Mouse (Mus musculus) forebrain, embryonic 13.5 days (tissue): ENCODE results near the gene Itch. TPM values are rescaled to one million over a fixed set of nuclear protein-coding genes. Genes with fewer than 3 reads are reported as not detected.

ENCODE experiments used
- ATAC-seq: fragments of 200-750 bp; cut with Nextera tagmentation; 2 replicates; pipeline ENCODE4 v1.8.0; 2017
- H3K27ac ChIP-seq: fragments of 300-500 bp; sonication (generic); 2 replicates; pipeline ENCODE4 v1.5.1; 2015; ENCODE audit warnings: inconsistent platforms, mild to moderate bottlenecking, moderate library complexity
- H3K27me3 ChIP-seq: fragments of 300-500 bp; sonication (generic); 2 replicates; pipeline ENCODE4 v1.6.1; 2015; ENCODE audit warnings: mild to moderate bottlenecking, inconsistent platforms
- H3K36me3 ChIP-seq: fragments of 300-500 bp; sonication (generic); 2 replicates; pipeline ENCODE4 v1.6.1; 2015; ENCODE audit warnings: mild to moderate bottlenecking, inconsistent platforms; ENCODE audit not compliant: poor library complexity, severe bottlenecking
- H3K4me1 ChIP-seq: fragments of 300-500 bp; sonication (generic); 2 replicates; pipeline ENCODE4 v1.6.1; 2015; ENCODE audit warnings: inconsistent platforms
- H3K4me2 ChIP-seq: fragments of 300-500 bp; sonication (generic); 2 replicates; pipeline ENCODE4 v1.6.1; 2015; ENCODE audit warnings: inconsistent platforms, mild to moderate bottlenecking, moderate library complexity
- H3K4me3 ChIP-seq: fragments of 300-500 bp; sonication (generic); 2 replicates; pipeline ENCODE4 v1.5.1; 2015; ENCODE audit warnings: mild to moderate bottlenecking, inconsistent platforms
- H3K9ac ChIP-seq: fragments of 300-500 bp; sonication (generic); 2 replicates; pipeline ENCODE4 v1.6.1; 2015; ENCODE audit warnings: mild to moderate bottlenecking, inconsistent platforms
- H3K9me3 ChIP-seq: fragments of 300-500 bp; sonication (generic); replicated peaks from 2 replicates; pipeline ENCODE4 v1.6.1; 2016; ENCODE audit warnings: inconsistent platforms
- WGBS: fragments of 180-500 bp; shearing (Covaris S2); methylation state at CpG from one replicate; pipeline ENCODE4 v1.1.7; 2015; 5-methylcytosine and 5-hydroxymethylcytosine counted together
- polyA plus RNA-seq: library from polyadenylated mRNA; unstranded; fragments of >200 nt; fragmentation: Nextera tagmentation; extraction: Ambion mirVana; gene quantifications from 2 replicates; pipeline ENCODE4 v1.2.1, GENCODE M21; 2015

The Itch gene
- polyA plus RNA-seq, 1 experiment from 2014 or later = 53.2 TPM

DNA sequence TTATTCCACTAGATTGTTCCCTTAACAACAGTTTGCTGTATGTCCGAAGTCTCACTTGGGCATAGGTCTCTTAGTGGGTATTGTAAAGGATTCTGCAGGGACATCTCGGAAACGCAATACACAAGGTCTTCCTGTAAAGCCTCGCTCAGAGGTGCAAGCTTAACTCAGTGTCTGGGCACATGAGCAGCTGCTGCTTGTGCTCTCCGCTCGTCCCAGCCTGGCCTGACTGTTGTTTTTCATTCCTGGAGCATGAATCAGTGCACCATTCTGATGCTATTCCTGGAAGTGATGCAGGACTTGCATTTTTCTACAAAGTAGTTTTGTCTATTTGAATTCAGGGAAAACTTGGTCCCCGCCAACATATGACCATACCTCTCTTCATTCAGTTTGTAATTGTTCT, 91.4 kb downstream of the Itch start:
- 93% methylated on average over 7 of the region's 7 CpGs for WGBS
- H3K36me3 ChIP-seq = peaks cover 77% of the 10 kb centered on the region

DNA sequence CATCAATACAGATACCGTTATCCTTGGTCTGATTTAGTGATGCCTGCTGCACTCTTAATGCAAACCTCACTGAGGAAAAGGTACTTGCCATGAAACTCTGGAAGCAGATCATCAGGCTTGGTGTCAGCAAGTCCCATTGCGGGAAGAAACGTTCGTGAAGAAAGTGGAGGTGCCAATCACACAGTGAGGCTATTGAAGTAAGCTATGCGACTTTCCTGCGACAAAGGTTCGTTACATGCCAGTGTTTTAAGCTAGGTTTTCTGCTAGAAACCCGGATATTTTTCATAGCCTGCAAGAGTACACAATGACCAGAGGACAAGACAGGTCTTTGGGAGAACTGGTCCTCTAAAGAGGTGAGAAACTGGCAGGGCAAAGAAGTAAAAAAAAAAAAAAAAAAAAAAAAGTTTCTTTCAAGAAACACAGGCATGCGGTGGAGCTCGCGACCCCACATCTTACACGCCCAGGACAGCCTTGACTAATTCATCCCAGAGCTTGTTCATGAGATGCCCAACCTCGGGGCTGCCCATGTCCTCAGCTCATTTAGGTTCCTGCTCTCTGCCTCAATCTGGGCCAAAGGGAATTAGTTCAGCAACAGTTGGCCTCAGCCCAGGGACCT, 102.5 kb downstream of the Itch start:
- WGBS = 4% methylated on average over 13 of the region's 13 CpGs
- peak; percentile 92 for ATAC-seq
- Histone ChIP-seq H3K4me3 (peak overlapping the region; percentile 90), H3K27ac (peak overlapping the region; percentile 87), H3K4me2 (peak overlapping the region; percentile 95), H3K36me3 (0 out of 2 replicates have a peak, but pooled peaks cover 2% of the 10 kb centered on the region), H3K9me3 (no peaks in the 10 kb centered on the region), H3K27me3 (no peaks in the 10 kb centered on the region), H3K4me1 (peaks cover 30% of the 10 kb centered on the region), H3K9ac (peak overlapping the region; percentile 90)

More for the DNA sequence above, 91.4 kb downstream of the Itch start:
- H3K4me1 ChIP-seq = no peaks in the 10 kb centered on the region
- no peak overlapping the region for H3K4me2 ChIP-seq
- H3K27me3 ChIP-seq = no peaks in the 10 kb centered on the region
- H3K4me3 ChIP-seq = no peak overlapping the region
- H3K27ac ChIP-seq = no peak overlapping the region
- H3K9ac ChIP-seq = no peak overlapping the region
- no peaks in the 10 kb centered on the region for H3K9me3 ChIP-seq
- no peak for ATAC-seq

DNA sequence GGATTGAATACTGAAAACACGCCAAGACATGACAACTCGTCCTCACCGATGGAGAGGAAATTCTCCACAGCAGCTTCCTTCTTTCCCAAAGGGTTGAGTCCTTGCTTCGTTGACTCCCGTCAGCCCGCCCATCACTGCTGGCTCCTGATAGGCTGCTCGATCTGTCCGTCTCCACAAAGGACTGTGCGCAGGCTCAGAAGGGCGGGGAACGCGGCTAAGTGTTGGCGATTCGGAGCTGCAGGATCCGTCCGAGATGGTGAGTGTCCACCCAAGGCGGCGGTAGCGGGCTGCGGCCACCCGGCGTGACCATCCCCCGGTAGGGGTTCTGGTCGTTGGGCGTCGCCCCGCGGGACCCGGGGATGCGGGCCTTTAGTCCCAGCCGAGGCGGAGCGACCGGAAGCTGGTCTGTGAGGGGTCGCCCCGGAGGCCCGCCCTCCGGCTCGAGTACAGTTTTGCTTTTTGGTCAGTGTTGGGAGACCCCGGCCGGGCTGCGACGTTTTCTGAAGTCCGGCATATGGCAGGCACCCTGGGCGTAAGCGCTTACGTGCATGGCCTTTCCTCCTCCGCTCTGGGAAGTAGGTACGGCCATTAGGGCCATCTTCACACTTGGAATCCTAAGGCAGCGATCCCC, 103.2 kb downstream of the Itch start, which contains the start of gene Dynlrb1:
Gene Dynlrb1 (plus strand): TSS at position 172 of the 631 bp plus-strand sequence.
- Histone ChIP-seq H3K27ac (peak within 1 kb of the TSS; percentile 87), H3K9me3 (no peaks in the 10 kb centered on the region), H3K27me3 (no peaks in the 10 kb centered on the region), H3K36me3 (peaks cover 8% of the 10 kb centered on the region; the same call in 1 of the 2 replicates), H3K4me1 (peaks cover 30% of the 10 kb centered on the region), H3K9ac (peak within 1 kb of the TSS; percentile 90), H3K4me3 (peak within 1 kb of the TSS; percentile 90), H3K4me2 (peak within 1 kb of the TSS; percentile 95)
- peak; percentile 100 for ATAC-seq
- 0% methylated on average over 50 of the region's 50 CpGs for WGBS

DNA sequence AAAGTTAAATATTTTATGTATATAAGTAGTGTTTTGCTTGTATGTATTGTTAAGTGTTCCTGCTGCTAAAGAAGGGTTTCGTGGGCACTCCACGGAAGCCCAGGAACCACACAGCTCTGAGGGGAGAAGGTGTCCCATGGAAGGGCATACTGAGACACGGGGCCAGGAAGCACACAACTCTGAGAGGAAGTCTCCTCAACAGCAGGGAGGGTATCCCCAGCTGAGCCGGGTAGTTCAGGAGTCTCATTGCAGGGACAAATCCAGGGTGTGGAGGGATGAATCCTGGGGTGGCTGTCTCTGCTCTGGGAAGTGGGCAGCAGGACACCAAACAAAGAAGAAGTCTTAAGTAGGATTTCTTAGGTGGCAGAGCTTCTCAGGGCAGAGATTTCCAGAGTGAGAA, 104.0 kb downstream of the Itch start:
- Histone ChIP-seq H3K4me2 (peak overlapping the region; percentile 95), H3K27ac (no peak overlapping the region), H3K36me3 (peaks cover 11% of the 10 kb centered on the region; the same call in 1 of the 2 replicates), H3K4me1 (peaks cover 30% of the 10 kb centered on the region), H3K9me3 (no peaks in the 10 kb centered on the region), H3K4me3 (peak overlapping the region; percentile 90), H3K27me3 (no peaks in the 10 kb centered on the region), H3K9ac (peak overlapping the region; percentile 90)
- WGBS = 19% methylated on average over 4 of the region's 4 CpGs
- no peak for ATAC-seq

DNA sequence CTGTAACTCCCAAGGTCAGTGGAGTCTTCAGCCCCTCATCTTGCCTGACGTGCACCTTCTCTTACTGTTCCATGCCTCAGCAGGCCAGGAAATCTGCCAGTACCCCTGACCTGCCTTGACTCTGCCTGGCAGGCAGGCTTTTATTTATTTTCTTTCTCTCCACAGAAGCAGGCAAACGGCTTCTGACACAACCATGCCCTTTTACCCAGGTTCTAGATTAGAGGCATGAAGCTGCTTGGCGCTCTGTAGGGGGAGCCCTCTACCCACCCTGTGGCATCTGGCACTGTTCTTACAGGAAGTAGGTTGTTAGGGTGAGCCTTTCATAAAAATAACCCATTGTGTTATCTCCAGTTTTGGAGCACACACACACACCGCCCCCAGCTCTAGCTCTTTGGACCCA, 107.6 kb downstream of the Itch start:
- no peak overlapping the region for H3K4me3 ChIP-seq
- WGBS = 90% methylated on average over 4 of the region's 4 CpGs
- no peak overlapping the region for H3K4me2 ChIP-seq
- ATAC-seq = no peak
- no peaks in the 10 kb centered on the region for H3K27me3 ChIP-seq
- H3K4me1 ChIP-seq = peaks cover 23% of the 10 kb centered on the region
- no peaks in the 10 kb centered on the region for H3K9me3 ChIP-seq
- peaks cover 47% of the 10 kb centered on the region for H3K36me3 ChIP-seq
- H3K27ac ChIP-seq = no peak overlapping the region
- H3K9ac ChIP-seq = no peak overlapping the region

DNA sequence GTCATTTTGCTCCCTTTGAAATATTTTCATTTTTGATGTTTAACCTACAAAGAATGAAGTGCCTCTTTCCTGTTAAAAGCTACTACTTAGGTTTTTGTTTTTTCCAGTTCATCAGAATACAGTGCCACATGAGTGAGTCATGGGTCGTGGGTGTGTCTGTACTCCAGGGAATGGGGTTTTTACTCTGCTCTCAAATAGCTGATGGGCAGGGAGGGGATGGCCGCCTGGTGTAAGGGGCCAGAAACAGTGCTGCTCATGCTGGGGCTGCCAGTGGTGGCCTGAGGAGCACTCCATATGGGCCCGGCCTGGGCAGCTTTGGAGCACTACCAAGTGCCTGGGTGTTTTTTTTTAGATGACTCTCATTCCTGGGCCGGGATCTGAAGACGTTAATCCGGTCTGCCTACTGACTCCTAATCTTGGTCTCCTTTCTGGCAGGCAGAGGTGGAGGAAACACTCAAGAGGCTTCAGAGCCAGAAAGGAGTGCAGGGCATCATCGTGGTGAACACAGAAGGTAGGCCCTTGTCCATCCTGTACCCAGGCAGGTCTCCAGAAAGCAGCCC, 109.1 kb downstream of the Itch start:
- WGBS = 84% methylated on average over 7 of the region's 7 CpGs
- no peak overlapping the region for H3K4me2 ChIP-seq
- H3K4me1 ChIP-seq = peaks cover 20% of the 10 kb centered on the region
- H3K9me3 ChIP-seq = no peaks in the 10 kb centered on the region
- H3K36me3 ChIP-seq = peaks cover 60% of the 10 kb centered on the region
- no peak overlapping the region for H3K9ac ChIP-seq
- H3K4me3 ChIP-seq = no peak overlapping the region
- ATAC-seq = no peak
- H3K27me3 ChIP-seq = no peaks in the 10 kb centered on the region
- no peak overlapping the region for H3K27ac ChIP-seq

DNA sequence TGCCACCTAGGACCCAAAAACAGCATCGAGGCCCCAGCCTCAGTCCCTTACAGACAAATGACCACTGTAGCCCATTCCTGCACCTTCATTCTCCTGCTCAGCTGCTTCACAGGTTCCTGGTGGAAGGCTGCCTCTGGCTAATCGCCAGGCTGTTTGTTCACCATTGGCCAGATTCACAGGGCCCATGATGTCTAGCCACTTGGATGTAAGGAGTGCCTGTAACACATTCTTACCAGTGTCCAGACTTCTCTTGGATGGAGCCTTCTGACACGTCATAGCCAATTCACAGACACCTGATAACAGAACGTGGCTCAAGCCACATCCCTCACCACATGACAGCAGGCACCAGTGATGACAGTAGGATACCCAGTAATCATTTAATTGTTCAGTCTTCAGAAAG, 112.9 kb downstream of the Itch start:
- no peak overlapping the region for H3K9ac ChIP-seq
- H3K27me3 ChIP-seq = no peaks in the 10 kb centered on the region
- no peak overlapping the region for H3K4me3 ChIP-seq
- peaks cover 93% of the 10 kb centered on the region for H3K36me3 ChIP-seq
- H3K27ac ChIP-seq = no peak overlapping the region
- no peak overlapping the region for H3K4me2 ChIP-seq
- WGBS = 90% methylated on average over 4 of the region's 4 CpGs
- H3K4me1 ChIP-seq = no peaks in the 10 kb centered on the region
- H3K9me3 ChIP-seq = no peaks in the 10 kb centered on the region
- ATAC-seq = no peak

DNA sequence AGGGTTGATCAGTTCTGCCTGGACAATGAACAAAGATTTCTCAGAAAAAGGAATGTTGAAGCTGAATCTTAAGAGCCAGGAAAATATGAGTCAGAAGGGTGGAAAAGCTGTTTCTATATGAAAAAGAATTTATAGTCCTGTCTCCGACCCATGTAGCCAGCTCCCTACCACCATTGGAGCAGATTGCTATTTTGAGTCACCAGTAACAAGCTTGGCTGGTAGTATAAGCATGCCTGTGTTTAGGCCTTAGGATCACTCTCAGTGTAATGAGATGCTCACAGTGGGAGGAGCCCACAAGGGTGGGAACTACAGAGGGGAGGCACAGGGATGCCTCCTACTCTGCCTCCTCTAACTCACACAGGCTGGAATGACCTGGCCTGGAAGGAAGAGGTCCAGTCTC, 114.9 kb downstream of the Itch start:
- Histone ChIP-seq H3K4me3 (no peak overlapping the region), H3K9ac (no peak overlapping the region), H3K27me3 (no peaks in the 10 kb centered on the region), H3K36me3 (peaks cover 86% of the 10 kb centered on the region), H3K9me3 (no peaks in the 10 kb centered on the region), H3K4me1 (no peaks in the 10 kb centered on the region), H3K4me2 (no peak overlapping the region), H3K27ac (no peak overlapping the region)
- ATAC-seq = no peak
- 97% methylated on average over 1 of the region's 1 CpGs for WGBS

DNA sequence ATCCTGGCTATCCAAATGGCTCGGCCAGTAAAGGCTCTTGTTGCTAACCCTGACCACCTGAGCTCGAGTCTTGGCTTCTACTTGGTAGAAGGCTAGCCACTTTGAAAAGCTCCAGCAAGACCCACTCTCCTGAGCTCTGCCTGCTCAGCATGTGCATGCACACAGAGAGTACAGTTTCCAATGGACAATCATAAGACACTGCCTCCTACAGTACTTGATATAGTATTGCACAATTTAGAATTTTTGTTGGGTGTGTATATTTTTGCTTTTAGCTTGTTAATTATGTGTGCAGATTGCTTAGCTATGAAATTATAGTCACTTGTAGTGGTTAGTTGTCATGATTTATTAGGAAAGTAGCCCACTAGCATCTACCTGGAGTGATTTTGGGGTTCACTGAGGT, 115.4 kb downstream of the Itch start:
- Histone ChIP-seq H3K4me2 (no peak overlapping the region), H3K36me3 (peaks cover 81% of the 10 kb centered on the region), H3K9me3 (no peaks in the 10 kb centered on the region), H3K27me3 (no peaks in the 10 kb centered on the region), H3K9ac (no peak overlapping the region), H3K4me1 (no peaks in the 10 kb centered on the region), H3K27ac (no peak overlapping the region), H3K4me3 (no peak overlapping the region)
- ATAC-seq = no peak
- WGBS = 82% methylated on average over 2 of the region's 2 CpGs

DNA sequence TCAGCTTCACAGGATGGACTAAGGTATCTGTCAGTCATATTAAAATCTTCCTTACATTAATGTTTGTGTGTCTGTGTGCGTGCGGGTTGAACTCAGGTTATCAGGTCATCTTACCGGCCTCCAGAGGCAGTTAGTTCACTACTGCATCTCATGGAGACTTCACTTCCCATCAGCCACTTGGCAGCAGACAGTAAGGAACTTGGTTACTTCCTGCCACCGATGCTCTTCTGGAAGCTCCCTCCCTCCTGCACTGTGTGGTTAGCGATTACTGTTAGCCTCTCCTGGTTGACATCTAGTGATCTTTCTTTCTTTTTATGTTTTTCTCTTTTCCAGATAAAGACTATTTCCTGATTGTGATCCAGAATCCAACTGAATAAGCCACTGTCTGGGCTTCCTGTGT, 116.3 kb downstream of the Itch start:
- no peak for ATAC-seq
- no peaks in the 10 kb centered on the region for H3K9me3 ChIP-seq
- no peak overlapping the region for H3K9ac ChIP-seq
- no peak overlapping the region for H3K4me2 ChIP-seq
- no peak overlapping the region for H3K4me3 ChIP-seq
- no peaks in the 10 kb centered on the region for H3K27me3 ChIP-seq
- no peaks in the 10 kb centered on the region for H3K4me1 ChIP-seq
- 98% methylated on average over 5 of the region's 5 CpGs for WGBS
- no peak overlapping the region for H3K27ac ChIP-seq
- H3K36me3 ChIP-seq = peaks cover 73% of the 10 kb centered on the region

DNA sequence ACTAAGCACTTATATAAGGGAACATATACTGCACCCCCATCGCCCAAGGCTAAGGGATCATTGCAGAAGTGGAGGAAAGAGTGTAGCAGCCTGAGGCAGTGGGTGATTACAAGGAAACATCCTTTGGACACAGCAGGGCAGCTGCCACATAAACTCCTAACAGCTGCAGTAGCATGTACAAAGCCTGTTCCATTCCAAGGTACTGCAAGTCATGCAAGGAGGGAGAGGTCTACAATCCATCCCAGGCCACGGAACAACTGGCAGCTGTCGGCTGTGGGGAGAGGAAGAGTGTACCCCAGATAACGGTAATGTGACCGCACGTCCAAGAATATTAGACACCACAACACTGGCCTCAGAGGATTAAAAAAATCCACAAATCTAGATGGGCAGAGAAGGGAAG, 132.2 kb downstream of the Itch start:
- H3K4me1 ChIP-seq = no peaks in the 10 kb centered on the region
- no peak for ATAC-seq
- 93% methylated on average over 6 of the region's 6 CpGs for WGBS

DNA sequence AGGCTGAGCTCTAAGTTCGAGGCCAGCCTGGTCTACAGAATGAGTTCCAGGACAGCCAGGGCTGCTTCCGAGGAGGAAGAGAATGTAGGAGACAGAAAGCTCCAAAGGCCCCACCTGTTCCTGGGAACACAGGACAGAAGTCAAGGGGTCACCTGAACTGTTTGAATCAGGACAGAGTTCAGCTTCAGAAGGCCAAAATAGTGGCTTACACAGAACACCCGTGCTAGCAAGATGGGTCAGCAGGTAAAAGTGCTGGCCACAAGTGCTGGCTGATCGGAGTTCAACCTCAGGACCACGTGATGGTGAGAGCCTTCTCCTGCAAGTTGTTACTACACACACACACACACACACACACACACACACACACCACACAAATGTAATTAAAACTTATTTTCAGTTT, 133.6 kb downstream of the Itch start:
- H3K9ac ChIP-seq = no peak overlapping the region
- WGBS = 82% methylated on average over 5 of the region's 5 CpGs
- H3K27me3 ChIP-seq = no peaks in the 10 kb centered on the region
- H3K9me3 ChIP-seq = no peaks in the 10 kb centered on the region; the same call in 1 of the 2 replicates
- no peak for ATAC-seq
- no peak overlapping the region for H3K4me3 ChIP-seq
- no peaks in the 10 kb centered on the region for H3K36me3 ChIP-seq
- H3K27ac ChIP-seq = no peak overlapping the region
- H3K4me2 ChIP-seq = no peak overlapping the region
- no peaks in the 10 kb centered on the region for H3K4me1 ChIP-seq

More for the DNA sequence above, 132.2 kb downstream of the Itch start:
- H3K4me2 ChIP-seq = no peak overlapping the region
- H3K9ac ChIP-seq = no peak overlapping the region
- no peaks in the 10 kb centered on the region; the same call in 1 of the 2 replicates for H3K9me3 ChIP-seq
- no peaks in the 10 kb centered on the region for H3K36me3 ChIP-seq
- no peaks in the 10 kb centered on the region for H3K27me3 ChIP-seq
- H3K4me3 ChIP-seq = no peak overlapping the region
- H3K27ac ChIP-seq = no peak overlapping the region
